Mouse (Mus musculus) MEL (cell line): Measurements from ENCODE around the gene Prrg2. TPM values are rescaled to one million over a fixed set of nuclear protein-coding genes. Genes with fewer than 3 reads are reported as not detected.
A peak's percentile ranks its signal among the peaks of the same experiment; 100 is the strongest.

Source experiments
- DNase-seq: peaks from one replicate; pipeline ENCODE4 v3.0.0; 2011; ENCODE audit warnings: low read depth, low spot score
- H3K27ac ChIP-seq: 2 replicates; pipeline ENCODE4 v1.5.1; 2012; ENCODE audit warnings: low read depth, mild to moderate bottlenecking, control low read depth, low read length, moderate library complexity; ENCODE audit not compliant: control insufficient read depth
- H3K27me3 ChIP-seq, 2 experiments: fragments of 150-350 bp in 1 of 2; sonication (generic) in 1 of 2; 2 replicates each; pipeline ENCODE4 v1.6.1; 2012; ENCODE audit warnings: low read length in 2 of 2, mild to moderate bottlenecking in 2 of 2, improper control_type of control experiment in 1 of 2, moderate library complexity in 1 of 2; ENCODE audit not compliant: insufficient read depth in 2 of 2, control insufficient read depth in 1 of 2
- H3K36me3 ChIP-seq, 2 experiments: 2 replicates each; pipeline ENCODE4 v1.6.1; 2012 to 2014; ENCODE audit warnings: low read length in 2 of 2, improper control_type of control experiment in 1 of 2, inconsistent platforms in 1 of 2, mild to moderate bottlenecking in 1 of 2; ENCODE audit not compliant: insufficient read depth in 2 of 2, control insufficient read depth in 1 of 2
- H3K4me1 ChIP-seq, 2 experiments: fragments of 150-350 bp in 1 of 2; sonication (generic) in 1 of 2; 2 replicates each; pipeline ENCODE4 v1.6.1; 2012; ENCODE audit warnings: low read length in 2 of 2, improper control_type of control experiment in 1 of 2, mild to moderate bottlenecking in 1 of 2; ENCODE audit not compliant: insufficient read depth in 2 of 2, control insufficient read depth in 1 of 2
- H3K4me3 ChIP-seq, 2 experiments: fragments of 150-350 bp in 1 of 2; sonication (generic) in 1 of 2; 2 replicates each; pipeline ENCODE4 v1.5.1; 2012; ENCODE audit warnings: low read depth in 2 of 2, low read length in 2 of 2, mild to moderate bottlenecking in 2 of 2, moderate library complexity in 2 of 2, control low read depth in 1 of 2, improper control_type of control experiment in 1 of 2; ENCODE audit not compliant: control insufficient read depth in 1 of 2, insufficient read depth in 1 of 2
- H3K79me2 ChIP-seq: 2 replicates; pipeline ENCODE4 v1.6.1; 2012; ENCODE audit warnings: mild to moderate bottlenecking, low read length, moderate library complexity; ENCODE audit not compliant: control insufficient read depth, poor library complexity, insufficient read depth
- H3K9ac ChIP-seq: 2 replicates; pipeline ENCODE4 v1.6.1; 2012; ENCODE audit warnings: low read depth, mild to moderate bottlenecking, control low read depth, low read length, moderate library complexity; ENCODE audit not compliant: control insufficient read depth, poor library complexity, severe bottlenecking
- H3K9me3 ChIP-seq: fragments of 150-350 bp; sonication (generic); replicated peaks from 2 replicates; pipeline ENCODE4 v1.6.1; 2012; ENCODE audit warnings: mild to moderate bottlenecking, low read length, improper control_type of control experiment, moderate library complexity; ENCODE audit not compliant: insufficient read depth
- BHLHE40 ChIP-seq: IDR thresholded peaks from 2 replicates; pipeline ENCODE4 v1.6.1; 2012; ENCODE audit warnings: low read depth, mild to moderate bottlenecking, inconsistent platforms, low read length, improper control_type of control experiment, borderline replicate concordance
- CHD1 ChIP-seq: IDR thresholded peaks from 2 replicates; pipeline ENCODE4 v1.6.1; 2012; ENCODE audit warnings: low read depth, mild to moderate bottlenecking, inconsistent platforms, low read length, improper control_type of control experiment
- CHD2 ChIP-seq: IDR thresholded peaks from 2 replicates; pipeline ENCODE4 v1.6.1; 2011; ENCODE audit warnings: low read length, improper control_type of control experiment
- E2F4 ChIP-seq: IDR thresholded peaks from 2 replicates; pipeline ENCODE4 v1.6.1; 2011; ENCODE audit warnings: low read depth, low read length, improper control_type of control experiment, borderline replicate concordance
- ELF1 ChIP-seq: IDR thresholded peaks from 2 replicates; pipeline ENCODE4 v1.6.1; 2014; ENCODE audit warnings: low read depth, mild to moderate bottlenecking, inconsistent platforms, low read length, improper control_type of control experiment, moderate library complexity
- EP300 ChIP-seq, 2 experiments: IDR thresholded peaks; 2 replicates each; pipeline ENCODE4 v1.6.1; 2011; ENCODE audit warnings: improper control_type of control experiment in 2 of 2, low read length in 2 of 2, low read depth in 1 of 2, mild to moderate bottlenecking in 1 of 2
- ETS1 ChIP-seq: IDR thresholded peaks from 2 replicates; pipeline ENCODE4 v1.6.1; 2012; ENCODE audit warnings: low read depth, mild to moderate bottlenecking, inconsistent platforms, low read length, improper control_type of control experiment, moderate library complexity
- GABPA ChIP-seq: IDR thresholded peaks from 2 replicates; pipeline ENCODE4 v1.6.1; 2012; ENCODE audit warnings: low read depth, mild to moderate bottlenecking, inconsistent platforms, low read length, improper control_type of control experiment, moderate library complexity
- GATA1 ChIP-seq: IDR thresholded peaks from 2 replicates; pipeline ENCODE4 v1.6.1; 2011; ENCODE audit warnings: low read depth, low read length, improper control_type of control experiment
- HCFC1 ChIP-seq: IDR thresholded peaks from 2 replicates; pipeline ENCODE4 v1.6.1; 2012; ENCODE audit warnings: low read depth, mild to moderate bottlenecking, inconsistent platforms, low read length, improper control_type of control experiment, moderate library complexity
- MAX ChIP-seq: IDR thresholded peaks from 2 replicates; pipeline ENCODE4 v1.6.1; 2011; ENCODE audit warnings: low read length, improper control_type of control experiment
- MAZ ChIP-seq: IDR thresholded peaks from 2 replicates; pipeline ENCODE4 v1.6.1; 2012; ENCODE audit warnings: low read depth, mild to moderate bottlenecking, inconsistent platforms, low read length, improper control_type of control experiment
- MYC ChIP-seq: IDR thresholded peaks from 2 replicates; pipeline ENCODE4 v1.6.1; 2011; ENCODE audit warnings: low read depth, mild to moderate bottlenecking, low read length, improper control_type of control experiment, moderate library complexity
- NELFE ChIP-seq: IDR thresholded peaks from 2 replicates; pipeline ENCODE4 v1.6.1; 2011; ENCODE audit warnings: low read depth, low read length, improper control_type of control experiment
- NRF1 ChIP-seq: IDR thresholded peaks from 2 replicates; pipeline ENCODE4 v1.6.1; 2014; ENCODE audit warnings: low read depth, mild to moderate bottlenecking, inconsistent platforms, low read length, improper control_type of control experiment, moderate library complexity; ENCODE audit not compliant: poor library complexity, insufficient read depth, severe bottlenecking
- POLR2A ChIP-seq, 2 experiments: IDR thresholded peaks; 2 replicates each; pipeline ENCODE4 v1.6.1; 2011 to 2012; ENCODE audit warnings: low read length in 2 of 2, mild to moderate bottlenecking in 2 of 2, control low read depth in 1 of 2, improper control_type of control experiment in 1 of 2, low read depth in 1 of 2, moderate library complexity in 1 of 2; ENCODE audit not compliant: control insufficient read depth in 1 of 2, insufficient read depth in 1 of 2, poor library complexity in 1 of 2
- POLR2AphosphoS2 ChIP-seq: IDR thresholded peaks from 2 replicates; pipeline ENCODE4 v1.6.1; 2011; ENCODE audit warnings: low read length, improper control_type of control experiment
- RCOR1 ChIP-seq: IDR thresholded peaks from 2 replicates; pipeline ENCODE4 v1.6.1; 2012; ENCODE audit warnings: low read depth, mild to moderate bottlenecking, inconsistent platforms, low read length, improper control_type of control experiment
- SIN3A ChIP-seq: IDR thresholded peaks from 2 replicates; pipeline ENCODE4 v1.6.1; 2012; ENCODE audit warnings: low read length, improper control_type of control experiment, inconsistent platforms
- SMC3 ChIP-seq: IDR thresholded peaks from 2 replicates; pipeline ENCODE4 v1.6.1; 2011; ENCODE audit warnings: low read depth, low read length, improper control_type of control experiment
- TBP ChIP-seq: IDR thresholded peaks from 2 replicates; pipeline ENCODE4 v1.8.0; 2011; ENCODE audit warnings: low read depth, low read length, improper control_type of control experiment
- TCF12 ChIP-seq: IDR thresholded peaks from 2 replicates; pipeline ENCODE4 v1.6.1; 2014; ENCODE audit warnings: low read depth, mild to moderate bottlenecking, inconsistent platforms, low read length, improper control_type of control experiment, moderate library complexity
- UBTF ChIP-seq: IDR thresholded peaks from 2 replicates; pipeline ENCODE4 v1.6.1; 2012; ENCODE audit warnings: low read depth, mild to moderate bottlenecking, inconsistent platforms, low read length, improper control_type of control experiment, moderate library complexity, borderline replicate concordance; ENCODE audit not compliant: insufficient read depth
- USF1 ChIP-seq: IDR thresholded peaks from 2 replicates; pipeline ENCODE4 v1.6.1; 2014; ENCODE audit warnings: low read depth, mild to moderate bottlenecking, inconsistent platforms, low read length, improper control_type of control experiment, moderate library complexity
- ZMIZ1 ChIP-seq: IDR thresholded peaks from 2 replicates; pipeline ENCODE4 v1.6.1; 2012; ENCODE audit warnings: low read depth, mild to moderate bottlenecking, inconsistent platforms, low read length, improper control_type of control experiment, moderate library complexity
- ZNF384 ChIP-seq: IDR thresholded peaks from 2 replicates; pipeline ENCODE4 v1.6.1; 2012; ENCODE audit warnings: low read depth, mild to moderate bottlenecking, inconsistent platforms, low read length, improper control_type of control experiment
- polyA plus RNA-seq, 2 experiments: library from polyadenylated mRNA; stranded (reverse) in 1 of 2; unstranded in 1 of 2; fragments of >175 nt in 1 of 2; fragments of >200 nt in 1 of 2; gene quantifications; 2 replicates each; pipeline versions ENCODE4 v1.2.1 to v1.2.4; 2012; ENCODE audit warnings: low replicate concordance in 2 of 2, low read depth in 1 of 2; ENCODE audit not compliant: insufficient read length in 2 of 2, insufficient read depth in 1 of 2, missing spikeins in 1 of 2
- total RNA-seq: library from RNA; depleted of rRNA; stranded (reverse); fragments of 300-350 nt; gene quantifications from 2 replicates; pipeline ENCODE4 v1.2.3, GENCODE M21; 2012

Gene Prrg2
- total and polyA plus RNA-seq, 3 experiments, result 7.5 to 16.9 TPM; not detected in 1

- Histone ChIP-seq H3K79me2 (peaks cover 25% of the 10 kb centered on the region), H3K27ac (peak overlapping the region; percentile 84), H3K9ac (peak overlapping the region; percentile 77), H3K36me3 (peaks cover 0 to 5% of the 10 kb centered on the region in 2 experiments; a peak in 2 of 4 replicates), H3K4me1 (peaks cover 3 to 15% of the 10 kb centered on the region in 2 experiments; a peak in 3 of 4 replicates), H3K27me3 (no peaks in the 10 kb centered on the region), H3K9me3 (no peaks in the 10 kb centered on the region), H3K4me3 (peak overlapping the region; percentile 52 to 81)
- peak; percentile 95 for TF ChIP-seq ZMIZ1
- TF ChIP-seq USF1, result peak; percentile 48; the same call in 1 of the 2 replicates
- TF ChIP-seq ZNF384, result peak; percentile 68
- TF ChIP-seq RCOR1, result no peak; the same call in 1 of the 2 replicates
- TF ChIP-seq GATA1, result no peak
- peak; percentile 88 for TF ChIP-seq ELF1
- TF ChIP-seq MYC, result peak; percentile 14; the same call in 1 of the 2 replicates
- 0 out of 2 replicates have a peak, but pooled peaks have one; percentile 42 for TF ChIP-seq NRF1
- peak; percentile 81 for TF ChIP-seq HCFC1
- peak; percentile 93 for TF ChIP-seq TBP
- no peak for TF ChIP-seq ETS1
- no peak for TF ChIP-seq UBTF
- TF ChIP-seq SMC3, result no peak
- TF ChIP-seq MAZ, result peak; percentile 94
- TF ChIP-seq E2F4, result 0 out of 2 replicates have a peak, but pooled peaks have one; percentile 71
- peak; percentile 70; the same call in 1 of the 2 replicates for TF ChIP-seq CHD2
- no peak for TF ChIP-seq GABPA
- no peak for TF ChIP-seq CHD1
- 0 out of 4 replicates have a peak, but pooled peaks of 1 of the 2 experiments have one; percentile 26 for TF ChIP-seq EP300 (IDR thresholded peaks at IDR 0.05; ENCODE audit: low read depth in 1 of 2, low read length in 2 of 2)
- peak; percentile 66; the same call in 1 of the 2 replicates for TF ChIP-seq MAX
- peak; percentile 94 for TF ChIP-seq NELFE
- peak; percentile 75 for TF ChIP-seq SIN3A
- no peak for TF ChIP-seq BHLHE40
- TF ChIP-seq POLR2AphosphoS2, result peak; percentile 97
- peak; percentile 84 for TF ChIP-seq TCF12
- peak; percentile 63 to 96; a peak in 3 of 4 replicates for TF ChIP-seq POLR2A (IDR thresholded peaks at IDR 0.05; ENCODE audit: control insufficient read depth in 1 of 2, insufficient read depth in 1 of 2, low read depth in 1 of 2, low read length in 2 of 2, poor library complexity in 1 of 2)
- DNase-seq, result peak; percentile 100
These were observed 8.5 kb downstream of the Prrg2 start for GRCm38 (mm10) chr7:45053931-45054510.
